Mouse (Mus musculus) olfactory bulb, adult 2 months (tissue): ENCODE data around the gene Pafah1b3.

Experiments used
- CTCF ChIP-seq: fragments of 200-500 bp; IDR thresholded peaks from 2 replicates; pipeline ENCODE4 v1.5.1; 2012; ENCODE audit warnings: low read depth, mild to moderate bottlenecking, low read length, moderate library complexity; ENCODE audit not compliant: insufficient read depth
- POLR2A ChIP-seq: fragments of 200-500 bp; IDR thresholded peaks from 2 replicates; pipeline ENCODE4 v1.6.1; 2012; ENCODE audit warnings: mild to moderate bottlenecking, low read depth, low read length, moderate library complexity; ENCODE audit not compliant: insufficient read depth

DNA sequence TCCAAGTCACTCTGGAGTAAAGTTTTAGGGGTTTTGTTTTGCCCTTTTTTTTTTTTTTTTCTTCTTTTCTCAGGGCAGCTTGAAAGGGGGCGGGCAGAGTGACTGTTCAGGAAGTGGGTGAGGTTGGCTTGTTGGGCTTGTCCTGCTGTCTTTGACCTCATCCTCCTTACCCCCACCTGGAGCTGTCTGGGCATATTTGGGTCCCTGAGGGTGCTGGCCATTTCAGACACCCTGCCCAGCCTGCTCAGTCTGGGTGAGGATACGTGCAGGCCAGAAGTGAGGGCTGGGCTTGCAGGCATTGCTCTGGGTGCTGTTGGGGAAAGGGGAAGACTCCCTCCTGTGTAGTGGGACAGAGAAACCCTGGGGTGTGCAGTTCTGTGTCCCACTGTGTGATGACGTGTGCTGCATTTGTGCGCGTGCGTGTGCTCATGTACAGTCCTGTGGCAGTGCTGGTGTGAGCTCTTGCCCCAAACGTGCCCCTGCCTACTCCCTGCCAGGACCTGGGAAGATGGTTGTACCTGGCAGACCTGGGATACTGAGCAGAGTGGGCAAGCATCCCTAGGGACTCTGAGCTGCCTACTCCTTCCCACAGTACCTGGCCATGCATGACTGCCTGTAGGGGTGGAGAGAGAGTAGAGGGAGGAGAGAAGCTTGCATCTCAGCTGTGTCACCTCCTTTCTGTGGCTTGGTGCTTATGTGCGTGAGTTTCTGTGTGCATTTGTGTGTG, 28.1 kb downstream of the Pafah1b3 start:
- TF ChIP-seq CTCF (no peak), POLR2A (no peak)
